Mouse (Mus musculus): ENCODE results near the gene Fras1. TPM values are rescaled to one million over a fixed set of nuclear protein-coding genes. Genes with fewer than 3 reads are reported as not detected.

The Fras1 gene
- total and polyA plus RNA-seq, 3 experiments: 0.02 to 0.23 (median 0.11) TPM

DNA sequence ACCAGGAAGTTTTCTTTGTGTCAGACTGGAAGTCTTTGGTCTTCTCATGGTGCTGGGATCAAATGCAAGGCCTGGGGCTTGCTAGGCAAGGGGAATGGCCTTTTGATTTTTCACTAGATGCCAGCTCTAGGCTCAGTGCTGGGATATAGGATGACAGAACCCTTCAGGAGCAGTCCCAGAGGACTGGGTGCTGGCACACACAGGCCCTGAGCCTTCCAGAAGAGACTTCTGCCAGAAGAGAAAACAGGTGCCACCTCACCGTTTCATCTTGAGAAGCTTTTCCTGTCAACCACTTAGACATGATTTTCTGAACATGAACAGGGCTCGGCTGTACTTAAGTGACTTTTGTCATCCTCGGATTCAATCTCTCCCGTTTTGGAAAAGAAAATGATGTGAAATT lies 66.1 kb downstream of the Fras1 start:
- peaks cover 2% of the 10 kb centered on the region; the same call in 1 of the 2 replicates for H3K27me3 ChIP-seq (ENCODE audit: insufficient read depth, low read length)

GRCm38 (mm10) chr5:96447460-96447859 lies 73.7 kb downstream of the Fras1 start:
- DNase-seq (ENCODE audit: low spot score): no peak
- no peak for ATAC-seq (ENCODE audit: extremely low read depth, insufficient number of reproducible peaks, low FRiP score, poor library complexity, severe bottlenecking)
- Histone ChIP-seq H3K9me3 (replicated peaks) (no peaks in the 10 kb centered on the region), H3K36me3 (replicated peaks) (no peaks in the 10 kb centered on the region), H3K4me1 (ENCODE audit: insufficient read depth, low read depth, low read length) (no peaks in the 10 kb centered on the region), H3K4me3 (ENCODE audit: low read depth, low read length) (no peak overlapping the region), H3K27me3 (ENCODE audit: insufficient read depth, low read length) (no peaks in the 10 kb centered on the region)
- TF ChIP-seq CTCF (IDR thresholded peaks at IDR 0.05; ENCODE audit: low read depth, low read length) (no peak), TAL1 (conservative IDR thresholded peaks at IDR 0.05; ENCODE audit: low read depth, low read length) (no peak), POLR2AphosphoS5 (IDR thresholded peaks at IDR 0.05; ENCODE audit: insufficient replicate concordance, low read depth, low read length) (no peak), GATA2 (IDR thresholded peaks at IDR 0.05; ENCODE audit: borderline replicate concordance, low read depth, low read length) (no peak), GATA1 (IDR thresholded peaks at IDR 0.05; ENCODE audit: borderline replicate concordance, low read length) (no peak)

More for the DNA sequence above, 66.1 kb downstream of the Fras1 start:
- ATAC-seq (ENCODE audit: extremely low read depth, insufficient number of reproducible peaks, low FRiP score, poor library complexity, severe bottlenecking) (no peak), DNase-seq (ENCODE audit: low spot score) (no peak)
- TF ChIP-seq GATA2 (IDR thresholded peaks at IDR 0.05; ENCODE audit: borderline replicate concordance, low read depth, low read length): no peak
- TF ChIP-seq CTCF (IDR thresholded peaks at IDR 0.05; ENCODE audit: low read depth, low read length): no peak
- Histone ChIP-seq H3K4me1 (ENCODE audit: insufficient read depth, low read depth, low read length) (no peaks in the 10 kb centered on the region), H3K36me3 (replicated peaks) (no peaks in the 10 kb centered on the region), H3K4me3 (ENCODE audit: low read depth, low read length) (no peak overlapping the region), H3K9me3 (replicated peaks) (no peaks in the 10 kb centered on the region)

- Histone ChIP-seq H3K27me3 (ENCODE audit: insufficient read depth, low read length) (no peaks in the 10 kb centered on the region), H3K9me3 (replicated peaks) (no peaks in the 10 kb centered on the region), H3K4me1 (ENCODE audit: insufficient read depth, low read depth, low read length) (no peaks in the 10 kb centered on the region), H3K36me3 (replicated peaks) (no peaks in the 10 kb centered on the region), H3K4me3 (ENCODE audit: low read depth, low read length) (no peak overlapping the region)
- no peak for ATAC-seq (ENCODE audit: extremely low read depth, insufficient number of reproducible peaks, low FRiP score, poor library complexity, severe bottlenecking)
- no peak for TF ChIP-seq POLR2AphosphoS5 (IDR thresholded peaks at IDR 0.05; ENCODE audit: insufficient replicate concordance, low read depth, low read length)
- no peak for DNase-seq (ENCODE audit: low spot score)
Observed at GRCm38 (mm10) chr5:96452027-96452426, 78.3 kb downstream of the Fras1 start.

- ATAC-seq (ENCODE audit: extremely low read depth, insufficient number of reproducible peaks, low FRiP score, poor library complexity, severe bottlenecking): no peak
Observed at GRCm38 (mm10) chr5:96453386-96453785, 79.6 kb downstream of the Fras1 start.

GRCm38 (mm10) chr5:96454422-96454821 lies 80.7 kb downstream of the Fras1 start:
- DNase-seq (ENCODE audit: low spot score) (no peak), ATAC-seq (ENCODE audit: extremely low read depth, insufficient number of reproducible peaks, low FRiP score, poor library complexity, severe bottlenecking) (no peak)
- H3K4me1 ChIP-seq (ENCODE audit: insufficient read depth, low read depth, low read length): no peaks in the 10 kb centered on the region
- no peaks in the 10 kb centered on the region for H3K27me3 ChIP-seq (ENCODE audit: insufficient read depth, low read length)
- TF ChIP-seq CTCF (IDR thresholded peaks at IDR 0.05; ENCODE audit: low read depth, low read length) (no peak), POLR2AphosphoS5 (IDR thresholded peaks at IDR 0.05; ENCODE audit: insufficient replicate concordance, low read depth, low read length) (no peak), GATA1 (IDR thresholded peaks at IDR 0.05; ENCODE audit: borderline replicate concordance, low read length) (no peak), TAL1 (conservative IDR thresholded peaks at IDR 0.05; ENCODE audit: low read depth, low read length) (no peak), GATA2 (IDR thresholded peaks at IDR 0.05; ENCODE audit: borderline replicate concordance, low read depth, low read length) (no peak)
- no peak overlapping the region for H3K4me3 ChIP-seq (ENCODE audit: low read depth, low read length)
- H3K36me3 ChIP-seq (replicated peaks): no peaks in the 10 kb centered on the region
- no peaks in the 10 kb centered on the region for H3K9me3 ChIP-seq (replicated peaks)

More at GRCm38 (mm10) chr5:96453386-96453785, 79.6 kb downstream of the Fras1 start:
- DNase-seq (ENCODE audit: low spot score): no peak
- TF ChIP-seq GATA1 (IDR thresholded peaks at IDR 0.05; ENCODE audit: borderline replicate concordance, low read length) (no peak), CTCF (IDR thresholded peaks at IDR 0.05; ENCODE audit: low read depth, low read length) (no peak), POLR2AphosphoS5 (IDR thresholded peaks at IDR 0.05; ENCODE audit: insufficient replicate concordance, low read depth, low read length) (no peak), TAL1 (conservative IDR thresholded peaks at IDR 0.05; ENCODE audit: low read depth, low read length) (no peak), GATA2 (IDR thresholded peaks at IDR 0.05; ENCODE audit: borderline replicate concordance, low read depth, low read length) (no peak)
- H3K27me3 ChIP-seq (ENCODE audit: insufficient read depth, low read length): no peaks in the 10 kb centered on the region
- H3K4me3 ChIP-seq (ENCODE audit: low read depth, low read length): no peak overlapping the region
- no peaks in the 10 kb centered on the region for H3K9me3 ChIP-seq (replicated peaks)
- no peaks in the 10 kb centered on the region for H3K4me1 ChIP-seq (ENCODE audit: insufficient read depth, low read depth, low read length)
- no peaks in the 10 kb centered on the region for H3K36me3 ChIP-seq (replicated peaks)

- no peak for DNase-seq (ENCODE audit: low spot score)
- H3K36me3 ChIP-seq (replicated peaks): no peaks in the 10 kb centered on the region
- no peaks in the 10 kb centered on the region for H3K27me3 ChIP-seq (ENCODE audit: insufficient read depth, low read length)
- no peaks in the 10 kb centered on the region for H3K9me3 ChIP-seq (replicated peaks)
- no peak overlapping the region for H3K4me3 ChIP-seq (ENCODE audit: low read depth, low read length)
- no peak for TF ChIP-seq CTCF (IDR thresholded peaks at IDR 0.05; ENCODE audit: low read depth, low read length)
- no peak for TF ChIP-seq GATA2 (IDR thresholded peaks at IDR 0.05; ENCODE audit: borderline replicate concordance, low read depth, low read length)
- no peak for TF ChIP-seq GATA1 (IDR thresholded peaks at IDR 0.05; ENCODE audit: borderline replicate concordance, low read length)
- no peak for TF ChIP-seq POLR2AphosphoS5 (IDR thresholded peaks at IDR 0.05; ENCODE audit: insufficient replicate concordance, low read depth, low read length)
- TF ChIP-seq TAL1 (conservative IDR thresholded peaks at IDR 0.05; ENCODE audit: low read depth, low read length): no peak
- ATAC-seq (ENCODE audit: extremely low read depth, insufficient number of reproducible peaks, low FRiP score, poor library complexity, severe bottlenecking): no peak
- no peaks in the 10 kb centered on the region for H3K4me1 ChIP-seq (ENCODE audit: insufficient read depth, low read depth, low read length)
Observed at GRCm38 (mm10) chr5:96455241-96455640, 81.5 kb downstream of the Fras1 start.

DNA sequence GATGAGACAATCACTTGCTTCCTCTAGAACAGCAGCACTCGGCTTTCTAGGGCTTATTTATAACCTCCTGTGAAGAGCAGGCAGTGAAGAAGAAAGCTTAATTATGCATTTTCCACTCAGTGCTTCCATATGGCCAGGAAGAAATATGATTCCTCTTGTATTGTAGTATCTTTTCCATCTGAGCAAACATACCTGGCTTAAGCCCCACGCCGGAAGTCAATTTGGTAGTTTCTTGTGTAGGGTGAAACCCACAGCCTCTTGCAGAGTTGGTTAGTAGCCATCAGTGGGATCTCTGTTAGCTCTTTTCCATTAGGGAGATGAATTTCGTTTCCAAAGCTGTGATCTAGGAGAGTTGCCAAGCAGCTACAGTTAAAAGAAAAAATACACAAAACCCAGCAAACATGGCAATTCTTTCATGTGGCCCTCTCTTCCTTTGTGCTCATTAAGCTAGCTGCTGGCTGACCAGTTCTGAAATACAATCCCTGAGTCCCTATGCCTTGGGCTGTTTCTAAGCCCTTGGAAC lies 83.7 kb downstream of the Fras1 start:
- H3K36me3 ChIP-seq (replicated peaks): no peaks in the 10 kb centered on the region
- no peak overlapping the region for H3K4me3 ChIP-seq (ENCODE audit: low read depth, low read length)
- no peak for DNase-seq (ENCODE audit: low spot score)
- no peaks in the 10 kb centered on the region for H3K4me1 ChIP-seq (ENCODE audit: insufficient read depth, low read depth, low read length)
- no peak for ATAC-seq (ENCODE audit: extremely low read depth, insufficient number of reproducible peaks, low FRiP score, poor library complexity, severe bottlenecking)
- no peaks in the 10 kb centered on the region for H3K27me3 ChIP-seq (ENCODE audit: insufficient read depth, low read length)
- TF ChIP-seq CTCF (IDR thresholded peaks at IDR 0.05; ENCODE audit: low read depth, low read length) (no peak), POLR2AphosphoS5 (IDR thresholded peaks at IDR 0.05; ENCODE audit: insufficient replicate concordance, low read depth, low read length) (no peak), GATA1 (IDR thresholded peaks at IDR 0.05; ENCODE audit: borderline replicate concordance, low read length) (no peak), GATA2 (IDR thresholded peaks at IDR 0.05; ENCODE audit: borderline replicate concordance, low read depth, low read length) (no peak), TAL1 (conservative IDR thresholded peaks at IDR 0.05; ENCODE audit: low read depth, low read length) (no peak)
- no peaks in the 10 kb centered on the region for H3K9me3 ChIP-seq (replicated peaks)

All from G1E (cell line).